In genomic region chr8:48507719-48508501, GRCm38 (mm10) we compare ENCODE assay signal across 18 mouse cellular contexts.
DNase-seq lines count a peak whose midpoint lies in the region; ATAC-seq lines count a peak whose summit lies in the region.
"Had no signal": no experiment of that assay in that cellular context is flagged by ENCODE, and none has a peak within 500 bp of the region (broad histone marks: within the 10 kb centered on the region; RNA-seq: fewer than 3 reads in every experiment).

No protein-coding gene starts in this region.

- H3K36me3 ChIP-seq in hindbrain, embryonic 15.5 days = no peaks in the 10 kb centered on the region
- H3K36me3 ChIP-seq in hindbrain, embryonic 12.5 days = no peaks in the 10 kb centered on the region
- H3K36me3 ChIP-seq in midbrain, embryonic 14.5 days (ENCODE audit: control insufficient read depth, insufficient read depth, low read length) = no peaks in the 10 kb centered on the region
- H3K36me3 ChIP-seq in midbrain, embryonic 10.5 days = peaks cover 26% of the 10 kb centered on the region
- H3K36me3 ChIP-seq in embryonic facial prominence, embryonic 14.5 days (ENCODE audit: control insufficient read depth, insufficient read depth, low read length) = 0 out of 2 replicates have a peak, but pooled peaks cover 4% of the 10 kb centered on the region
- H3K36me3 ChIP-seq in limb, embryonic 13.5 days = no peaks in the 10 kb centered on the region

- H3K27me3 ChIP-seq in hindbrain, embryonic 15.5 days = no peaks in the 10 kb centered on the region
- H3K27me3 ChIP-seq in hindbrain, embryonic 12.5 days = no peaks in the 10 kb centered on the region
- H3K27me3 ChIP-seq in midbrain, embryonic 14.5 days (ENCODE audit: control insufficient read depth, insufficient read depth, low read length) = no peaks in the 10 kb centered on the region
- H3K27me3 ChIP-seq in midbrain, embryonic 10.5 days (ENCODE audit: low read depth, poor library complexity, severe bottlenecking) = no peaks in the 10 kb centered on the region
- H3K27me3 ChIP-seq in embryonic facial prominence, embryonic 14.5 days (replicated peaks; ENCODE audit: control insufficient read depth, insufficient read depth, low read length) = no peaks in the 10 kb centered on the region
- no peaks in the 10 kb centered on the region for H3K27me3 ChIP-seq in limb, embryonic 13.5 days

- no peak overlapping the region for H3K4me2 ChIP-seq in hindbrain, embryonic 15.5 days
- no peak overlapping the region for H3K4me2 ChIP-seq in hindbrain, embryonic 12.5 days (replicated peaks)
- peak overlapping the region; percentile 61 for H3K4me2 ChIP-seq in midbrain, embryonic 14.5 days (ENCODE audit: low read length)
- H3K4me2 ChIP-seq in embryonic facial prominence, embryonic 14.5 days (ENCODE audit: low read depth, low read length) = no peak overlapping the region
- H3K4me2 ChIP-seq in limb, embryonic 13.5 days (replicated peaks) = no peak overlapping the region
- H3K4me2 ChIP-seq: liver, embryonic 11.5 days had no signal

- no peak overlapping the region for H3K9ac ChIP-seq in hindbrain, embryonic 15.5 days
- no peak overlapping the region for H3K9ac ChIP-seq in hindbrain, embryonic 12.5 days
- no peak overlapping the region for H3K9ac ChIP-seq in midbrain, embryonic 14.5 days (replicated peaks; ENCODE audit: low read length)
- H3K9ac ChIP-seq in embryonic facial prominence, embryonic 14.5 days (ENCODE audit: low read depth, low read length) = no peak overlapping the region
- H3K9ac ChIP-seq in limb, embryonic 13.5 days = no peak overlapping the region
- H3K9ac ChIP-seq: lung, embryonic 14.5 days had no signal

- peaks cover 23% of the 10 kb centered on the region for H3K4me1 ChIP-seq in hindbrain, embryonic 15.5 days (replicated peaks)
- peaks cover 19% of the 10 kb centered on the region for H3K4me1 ChIP-seq in hindbrain, embryonic 12.5 days
- H3K4me1 ChIP-seq in midbrain, embryonic 14.5 days (ENCODE audit: control insufficient read depth, insufficient read depth, low read length) = peaks cover 14% of the 10 kb centered on the region
- H3K4me1 ChIP-seq in midbrain, embryonic 10.5 days = peaks cover 21% of the 10 kb centered on the region
- peaks cover 13% of the 10 kb centered on the region for H3K4me1 ChIP-seq in embryonic facial prominence, embryonic 14.5 days (ENCODE audit: control insufficient read depth, insufficient read depth, low read length)
- H3K4me1 ChIP-seq in limb, embryonic 13.5 days = peaks cover 23% of the 10 kb centered on the region

- no peak for DNase-seq in midbrain, embryonic 14.5 days
- no peak for DNase-seq in midbrain, embryonic 10.5 days (ENCODE audit: low spot score)
- peak; percentile 45 for DNase-seq in embryonic facial prominence, embryonic 14.5 days (ENCODE audit: low spot score)
- no peak for DNase-seq in thymus, postnatal 4 days
- DNase-seq in left cerebral cortex, adult 8-10 months (ENCODE audit: low spot score in 2 of 2) = no peak
- DNase-seq: adrenal gland, postnatal 14 days; cerebellum, adult 8-10 months; embryo, embryonic 11 days; heart, adult 18-20 months; lung, embryonic 14.5 days; thymus, postnatal 36 days had no signal

- WGBS in hindbrain, embryonic 15.5 days = 72% methylated on average over 10 of the region's 10 CpGs
- WGBS in hindbrain, embryonic 12.5 days = 76% methylated on average over 10 of the region's 10 CpGs
- WGBS in midbrain, embryonic 14.5 days = 80% methylated on average over 10 of the region's 10 CpGs
- 79% methylated on average over 10 of the region's 10 CpGs for WGBS in midbrain, embryonic 10.5 days
- 67% methylated on average over 10 of the region's 10 CpGs for WGBS in embryonic facial prominence, embryonic 14.5 days
- 54% methylated on average over 10 of the region's 10 CpGs for WGBS in limb, embryonic 13.5 days

- no peak overlapping the region for H3K27ac ChIP-seq in hindbrain, embryonic 15.5 days (replicated peaks)
- H3K27ac ChIP-seq in hindbrain, embryonic 12.5 days = no peak overlapping the region
- no peak overlapping the region for H3K27ac ChIP-seq in midbrain, embryonic 14.5 days (replicated peaks; ENCODE audit: low read depth, low read length)
- H3K27ac ChIP-seq in midbrain, embryonic 10.5 days (replicated peaks) = no peak overlapping the region
- H3K27ac ChIP-seq in embryonic facial prominence, embryonic 14.5 days (replicated peaks; ENCODE audit: low read depth, low read length) = no peak overlapping the region
- H3K27ac ChIP-seq in limb, embryonic 13.5 days = no peak overlapping the region
- H3K27ac ChIP-seq: macrophage had no signal

- no peak overlapping the region for H3K4me3 ChIP-seq in hindbrain, embryonic 15.5 days
- H3K4me3 ChIP-seq in hindbrain, embryonic 12.5 days = no peak overlapping the region
- H3K4me3 ChIP-seq in midbrain, embryonic 14.5 days (replicated peaks; ENCODE audit: low read depth, low read length) = no peak overlapping the region
- no peak overlapping the region for H3K4me3 ChIP-seq in midbrain, embryonic 10.5 days
- H3K4me3 ChIP-seq in embryonic facial prominence, embryonic 14.5 days (ENCODE audit: low read depth, low read length) = no peak overlapping the region
- no peak overlapping the region for H3K4me3 ChIP-seq in limb, embryonic 13.5 days

- 0 out of 2 replicates have a peak, but pooled peaks have one; percentile 23 for ATAC-seq in hindbrain, embryonic 15.5 days (ENCODE audit: low FRiP score, low read depth)
- no peak for ATAC-seq in hindbrain, embryonic 12.5 days (ENCODE audit: low FRiP score)
- ATAC-seq in midbrain, embryonic 14.5 days (ENCODE audit: low FRiP score, low TSS enrichment) = no peak
- no peak for ATAC-seq in embryonic facial prominence, embryonic 14.5 days (ENCODE audit: low read depth)
- peak; percentile 61 for ATAC-seq in limb, embryonic 13.5 days (ENCODE audit: low FRiP score, low read depth)
- ATAC-seq: CD4-positive, CD25-positive, alpha-beta regulatory T cell, adult 4 months; intestine, embryonic 16.5 days had no signal

- no peaks in the 10 kb centered on the region for H3K9me3 ChIP-seq in hindbrain, embryonic 15.5 days
- no peaks in the 10 kb centered on the region for H3K9me3 ChIP-seq in hindbrain, embryonic 12.5 days (replicated peaks)
- H3K9me3 ChIP-seq in midbrain, embryonic 14.5 days (ENCODE audit: control insufficient read depth, low read length) = no peaks in the 10 kb centered on the region
- H3K9me3 ChIP-seq in midbrain, embryonic 10.5 days (replicated peaks) = peaks cover 4% of the 10 kb centered on the region; the same call in 1 of the 2 replicates
- H3K9me3 ChIP-seq in embryonic facial prominence, embryonic 14.5 days (ENCODE audit: control insufficient read depth, low read length) = no peaks in the 10 kb centered on the region
- H3K9me3 ChIP-seq in limb, embryonic 13.5 days = no peaks in the 10 kb centered on the region

Comparison
In these comparisons a context has a peak if more than half of its experiments do, and no peak if none do; other contexts are left out.
1. ATAC-seq: peak in hindbrain, embryonic 15.5 days (single experiment) and limb, embryonic 13.5 days (single experiment); none in hindbrain, embryonic 12.5 days (single experiment), midbrain, embryonic 14.5 days (single experiment) and embryonic facial prominence, embryonic 14.5 days (single experiment).